Mouse (Mus musculus) cerebellum, adult 11 months (tissue): ENCODE data around the gene Gm42878.

Source experiments
- DNase-seq: peaks from one replicate; pipeline ENCODE4 v3.0.0; 2022

Gene Gm42878

DNA sequence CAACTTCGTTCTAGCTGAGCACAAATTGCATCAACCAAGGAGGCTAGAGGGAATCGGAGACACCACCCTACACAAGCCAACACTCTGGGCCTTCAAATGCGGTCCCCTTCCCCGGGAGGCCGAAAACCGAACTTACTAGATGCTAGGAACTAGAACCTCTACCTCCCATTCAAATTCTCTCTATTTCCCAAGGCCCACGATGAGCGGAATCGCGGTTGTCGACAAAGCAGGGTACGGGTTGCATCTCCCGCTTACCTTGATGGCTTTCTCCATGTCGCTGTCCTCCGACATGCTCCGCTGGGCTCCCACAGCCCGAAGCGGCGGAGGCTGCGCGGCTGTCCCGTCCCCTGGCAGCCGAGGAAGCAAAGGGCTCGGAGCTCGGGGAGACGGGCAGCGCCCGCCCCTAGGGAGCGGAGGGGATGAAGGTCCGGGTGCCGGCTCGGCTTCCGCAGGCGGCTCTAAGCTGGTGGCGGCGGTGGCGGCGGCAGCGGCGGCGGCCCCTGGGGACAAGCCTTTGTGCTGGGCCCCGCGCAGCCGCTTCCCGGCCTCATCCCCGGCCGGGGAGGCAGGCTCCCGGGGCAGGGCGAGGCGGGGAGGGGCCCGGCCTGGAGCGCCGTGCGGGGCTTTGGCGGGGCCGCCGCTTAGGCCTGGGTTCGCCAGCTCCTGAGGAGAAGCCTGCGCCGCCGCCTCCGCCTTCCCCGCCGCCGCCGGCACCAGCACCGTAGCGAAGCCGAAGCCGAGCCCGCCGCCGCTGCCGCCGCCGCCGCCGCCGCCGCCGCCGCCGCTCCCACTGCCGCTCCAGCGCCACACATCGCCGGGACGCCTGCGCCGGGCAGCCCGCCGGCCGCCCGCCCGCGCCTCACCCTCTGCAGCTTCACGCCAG is at the start of gene Gm42878, which contains the start of gene Adam1a:
TSS of gene Gm42878 (minus strand) at position 573 of the 883 bp plus-strand sequence.
TSS of gene Adam1a (minus strand) at position 573 of the 883 bp plus-strand sequence.
- DNase-seq = no peak

DNA sequence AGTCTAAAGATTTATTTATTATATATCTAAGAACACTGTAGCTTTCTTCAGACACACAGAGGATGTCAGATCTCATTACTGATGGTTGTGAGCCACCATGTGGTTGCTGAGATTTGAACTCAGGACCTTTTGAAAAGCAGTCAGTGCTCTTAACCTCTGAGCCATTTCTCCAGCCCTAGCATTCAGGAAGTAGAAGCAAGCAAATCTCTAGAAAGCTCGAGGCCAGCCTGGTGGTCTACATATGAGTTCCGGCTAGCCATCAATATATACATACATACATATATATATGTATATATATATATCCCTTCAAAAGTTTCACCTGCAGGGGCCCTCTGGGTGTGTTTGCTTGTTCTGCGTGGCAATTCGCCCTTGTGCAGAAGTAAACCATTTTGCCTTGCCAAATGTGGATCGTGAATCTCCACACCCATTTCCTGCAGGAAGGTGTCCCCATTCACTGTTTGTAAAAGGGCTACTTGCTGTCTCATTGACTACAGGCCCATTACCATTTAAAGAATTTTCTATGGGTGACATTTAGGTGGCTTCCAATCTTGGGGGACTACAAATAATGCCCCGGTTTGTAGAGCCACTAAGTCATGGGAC is 49.5 kb upstream of the Gm42878 start:
- no peak for DNase-seq

DNA sequence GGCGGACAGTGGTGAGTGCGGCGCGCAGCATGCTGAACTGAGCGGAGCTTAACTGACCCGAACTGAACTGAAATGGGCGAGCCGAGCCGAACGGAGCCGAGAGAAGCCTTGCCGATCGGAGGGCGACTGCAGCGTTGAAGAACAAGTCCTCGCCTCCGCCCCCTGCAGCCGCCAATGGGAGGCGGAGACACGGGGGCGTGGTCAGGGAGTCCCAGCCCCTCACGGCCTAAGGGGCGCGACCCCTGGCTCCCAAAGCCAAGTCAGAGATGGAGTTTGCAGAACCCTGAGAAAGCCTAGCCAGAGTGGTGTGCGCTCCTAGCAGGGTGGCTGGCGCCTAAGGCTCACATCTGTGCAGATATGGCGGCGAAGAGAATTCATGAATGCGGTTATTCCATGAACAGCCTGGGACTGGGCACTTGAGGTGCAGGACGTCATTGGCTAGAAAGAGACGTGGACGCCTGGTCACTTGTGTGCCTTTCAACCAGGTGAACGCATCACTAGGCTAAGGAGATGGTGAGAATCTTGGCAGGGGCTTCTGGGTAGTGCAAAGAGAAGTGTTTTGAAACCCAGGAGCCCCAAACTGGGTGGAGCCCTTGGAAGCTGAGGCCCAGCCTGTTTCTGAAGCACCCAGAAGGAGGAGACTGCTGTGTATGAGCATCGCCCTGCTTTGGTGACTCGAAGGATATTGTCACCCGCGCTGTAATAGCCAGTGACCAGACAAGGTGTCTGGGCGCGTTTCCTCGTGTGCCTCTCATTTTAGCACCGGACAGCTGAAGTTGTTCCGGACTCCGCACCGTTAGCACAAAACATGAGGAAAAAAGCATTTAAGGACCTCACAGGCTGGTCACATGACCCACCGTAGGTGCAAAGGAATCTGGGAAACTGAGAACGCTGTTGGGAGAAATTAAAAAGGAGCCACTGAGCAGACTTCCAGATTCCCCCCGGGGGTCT is 48.4 kb upstream of the Gm42878 start, which contains the start of gene Aldh2:
TSS of gene Aldh2 (minus strand) at position 374 of the 951 bp plus-strand sequence.
- DNase-seq = peak; percentile 60

DNA sequence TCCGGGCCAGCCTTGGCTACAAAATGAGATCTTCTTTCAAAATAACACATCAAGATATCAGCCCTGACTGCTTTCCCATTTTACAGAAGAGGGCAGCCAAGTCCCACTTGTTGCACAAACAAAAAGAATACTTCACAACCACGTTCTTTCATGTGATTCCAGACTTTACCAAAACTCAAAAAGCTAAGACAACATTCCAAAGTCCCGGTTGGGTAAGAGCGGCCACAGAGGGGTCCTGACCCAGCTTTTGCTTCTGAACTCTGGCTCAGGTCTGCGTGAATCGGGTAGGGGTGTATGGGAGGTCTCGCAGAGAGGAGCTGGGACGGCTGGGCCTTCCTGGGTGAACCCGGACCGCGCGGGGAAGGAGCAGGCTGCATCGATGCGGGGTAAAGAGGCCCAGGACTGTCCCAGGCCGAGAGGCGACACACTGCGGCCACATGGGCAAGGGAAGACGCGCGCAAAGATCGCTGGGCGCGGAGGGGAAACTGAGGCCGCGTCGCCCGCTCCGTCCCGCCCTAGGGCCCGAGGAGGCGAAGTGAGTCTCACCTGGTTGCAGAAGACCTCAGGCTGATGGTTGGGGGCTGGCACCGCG is 47.6 kb upstream of the Gm42878 start:
- no peak for DNase-seq

DNA sequence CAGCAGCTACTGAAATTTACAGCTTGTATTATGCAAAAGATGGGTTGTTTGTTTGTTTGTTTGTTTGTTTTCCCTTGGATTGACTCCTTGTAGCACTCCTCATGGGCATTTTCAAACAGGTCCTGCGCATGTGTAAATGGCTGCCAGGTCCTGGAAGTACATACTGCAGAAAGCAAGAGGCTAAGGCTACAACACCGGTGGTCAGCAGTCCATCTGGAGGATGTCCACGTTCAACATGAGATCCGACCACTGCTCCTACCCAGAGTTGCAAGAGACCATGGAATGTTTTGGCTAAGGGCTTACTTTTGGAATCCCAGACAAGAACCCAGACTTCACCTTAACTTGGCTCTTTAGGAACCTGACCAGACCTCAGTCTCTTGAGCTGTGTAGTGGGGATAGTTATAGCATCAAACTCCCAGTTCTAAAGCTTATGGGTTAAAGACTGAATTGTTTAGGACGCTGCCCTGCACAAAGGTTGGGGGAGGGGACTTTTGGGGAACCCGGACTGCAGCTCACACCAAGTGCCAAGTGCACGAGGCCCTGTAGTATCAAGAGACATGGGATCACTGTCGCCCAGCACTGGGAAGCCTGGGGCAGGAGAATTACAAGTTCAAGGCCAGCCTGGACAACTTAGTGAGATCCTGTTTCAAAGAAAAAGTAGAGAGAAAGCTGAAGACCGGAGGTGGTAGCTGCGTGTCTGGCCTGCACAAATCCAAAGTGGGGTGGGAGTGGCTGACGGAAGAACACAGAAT is 47.0 kb upstream of the Gm42878 start:
- no peak for DNase-seq

DNA sequence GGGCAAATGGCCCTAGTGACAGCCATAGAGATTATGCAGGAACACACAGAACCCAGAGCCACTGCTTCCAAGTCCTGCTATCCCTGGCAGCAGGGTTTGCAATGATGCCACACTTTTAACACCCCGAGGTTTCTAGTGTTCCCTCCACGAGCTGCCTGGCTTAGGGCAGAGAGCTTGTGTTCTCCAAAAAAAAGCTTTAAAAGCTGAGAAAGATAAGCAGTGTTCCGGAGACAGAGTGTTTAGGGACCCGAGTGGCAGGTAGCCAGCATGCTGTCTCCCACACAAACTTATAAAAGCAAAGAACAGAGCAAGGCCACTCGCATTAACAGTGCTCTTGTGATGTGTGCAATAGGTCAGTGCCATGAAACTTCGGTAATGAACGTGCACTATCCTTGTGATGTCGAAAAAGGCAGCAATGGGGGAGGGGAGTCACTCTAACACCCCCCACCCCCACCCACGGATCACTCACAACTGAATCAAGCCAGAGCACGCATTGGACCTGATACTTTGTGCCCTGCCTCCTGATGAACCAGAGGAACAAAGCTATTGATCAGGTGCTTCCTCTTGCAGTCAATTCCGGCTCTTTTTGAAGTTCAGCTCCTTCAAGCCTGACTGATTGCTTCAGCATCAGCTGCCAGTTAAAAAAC is 46.3 kb upstream of the Gm42878 start:
- DNase-seq = no peak

DNA sequence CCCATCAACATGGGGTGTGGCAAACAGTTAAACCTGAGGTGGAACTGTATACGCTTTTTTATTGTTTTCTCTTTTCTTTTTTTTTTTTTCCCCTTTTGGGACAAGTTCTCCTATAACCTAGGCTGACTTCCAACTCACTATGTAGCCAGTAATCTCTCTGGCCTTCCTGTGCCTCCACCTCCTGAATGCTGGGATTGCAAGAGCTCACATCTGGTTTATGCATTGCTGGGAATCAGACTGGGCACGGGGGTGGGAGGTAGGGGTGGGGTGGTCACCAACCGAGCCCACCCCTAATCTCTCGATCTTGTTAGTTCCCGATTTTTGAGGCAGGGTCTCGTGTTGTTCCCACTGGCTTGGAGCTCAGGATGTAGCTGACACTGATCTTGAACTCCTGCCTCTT is 44.6 kb upstream of the Gm42878 start:
- DNase-seq = no peak

DNA sequence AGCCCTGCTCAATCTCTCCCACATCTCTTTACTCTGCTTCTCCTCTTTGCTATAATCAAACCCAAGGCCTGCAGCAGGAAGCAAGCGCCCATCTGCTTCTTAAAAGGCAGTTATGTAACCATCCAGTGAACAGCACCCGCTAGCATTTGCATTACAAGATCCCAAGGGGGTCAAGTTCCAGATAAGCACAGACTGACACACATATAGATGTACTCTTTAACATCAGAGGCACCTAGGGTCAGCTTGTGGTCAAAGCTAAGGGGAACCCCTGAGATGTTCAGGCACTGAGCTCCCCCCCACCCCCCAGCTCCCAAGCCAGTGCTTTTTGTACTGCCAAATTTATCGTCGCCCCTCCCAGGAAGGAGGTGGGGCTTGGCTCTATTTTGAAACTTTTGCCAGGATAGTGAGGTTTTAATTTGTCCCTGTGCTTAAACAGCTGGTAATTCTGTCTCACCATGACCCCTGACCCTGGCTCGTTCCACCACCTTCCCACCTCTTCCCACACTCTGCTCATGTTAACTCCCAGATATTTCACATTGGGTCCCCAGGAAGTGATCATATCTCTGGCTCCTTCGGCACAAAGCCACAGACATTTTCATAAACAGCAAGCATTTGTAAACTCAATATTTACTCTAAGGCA is 41.2 kb upstream of the Gm42878 start:
- no peak for DNase-seq

DNA sequence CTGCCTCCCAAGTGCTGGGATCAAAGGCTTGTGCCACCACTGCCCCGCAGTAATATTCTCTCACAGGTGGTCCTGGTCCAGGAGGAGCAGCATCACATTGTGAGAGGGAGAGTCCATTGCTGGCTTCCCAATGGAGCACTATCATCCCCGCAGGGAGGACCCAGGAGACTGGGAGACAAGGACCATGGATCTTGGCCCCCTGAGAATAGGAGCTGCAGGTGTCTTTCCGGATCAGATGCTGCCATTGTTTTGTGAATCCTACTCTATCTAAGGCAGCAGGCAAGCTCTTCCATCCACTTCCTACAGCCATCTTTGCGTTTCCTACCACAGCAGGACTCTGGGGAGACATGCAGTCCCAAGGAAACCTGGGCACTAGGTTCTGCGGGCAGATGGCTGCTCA is 40.4 kb upstream of the Gm42878 start:
- DNase-seq = no peak

DNA sequence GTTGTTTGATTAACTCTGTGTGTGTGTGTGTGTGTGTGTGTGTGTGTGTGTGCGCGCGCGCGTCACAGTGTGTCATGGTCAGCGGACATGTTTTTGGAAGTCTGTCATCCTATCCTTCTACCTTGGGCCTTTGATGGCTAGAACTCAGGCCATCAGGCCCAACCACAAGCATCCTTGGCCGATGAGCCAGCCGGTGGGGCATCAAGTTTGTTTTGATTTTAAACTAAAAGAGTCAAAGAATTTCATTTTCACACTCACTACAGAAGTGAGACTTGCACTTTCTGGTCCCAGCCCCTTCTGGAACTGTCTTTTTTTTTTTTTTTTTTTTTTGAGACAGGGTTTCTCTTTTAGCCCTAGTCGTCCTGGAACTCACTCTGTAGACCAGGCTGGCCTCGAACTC is 39.7 kb upstream of the Gm42878 start:
- no peak for DNase-seq

DNA sequence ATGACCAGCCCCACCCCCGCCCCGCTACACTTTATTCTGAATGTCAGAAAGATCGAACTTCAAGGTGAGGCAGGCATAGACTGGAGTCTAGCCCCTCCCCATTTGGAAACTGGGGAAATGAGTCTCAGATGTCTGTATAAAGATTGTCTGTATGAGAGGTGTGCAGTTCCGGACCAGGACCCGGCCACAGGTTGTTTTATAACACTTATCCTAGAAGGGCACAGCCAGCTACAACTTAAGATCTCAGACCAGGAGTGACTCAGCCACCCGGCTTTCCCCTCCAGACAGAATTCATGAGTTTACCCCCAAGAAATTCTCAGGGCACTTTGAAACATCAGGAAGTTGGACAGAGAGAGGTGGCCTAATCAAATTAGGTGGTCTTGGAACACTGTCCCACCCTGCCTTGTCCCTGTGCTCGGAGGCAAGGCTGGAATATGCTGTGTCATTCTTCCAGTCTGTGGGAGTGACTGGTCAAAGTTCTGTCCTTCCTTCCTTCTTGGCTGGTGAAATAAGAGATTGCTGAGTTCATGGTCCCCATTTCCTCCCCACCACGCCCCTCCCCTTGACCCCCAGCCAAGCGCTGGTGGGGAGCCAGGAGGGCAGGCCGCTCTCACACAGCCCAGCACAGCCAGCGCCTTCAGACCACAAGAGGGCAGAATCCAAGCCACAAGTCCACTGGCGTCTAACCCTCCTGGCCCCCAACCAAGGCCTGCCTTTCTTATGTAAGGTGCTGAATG is 38.7 kb upstream of the Gm42878 start:
- peak; percentile 67 for DNase-seq

DNA sequence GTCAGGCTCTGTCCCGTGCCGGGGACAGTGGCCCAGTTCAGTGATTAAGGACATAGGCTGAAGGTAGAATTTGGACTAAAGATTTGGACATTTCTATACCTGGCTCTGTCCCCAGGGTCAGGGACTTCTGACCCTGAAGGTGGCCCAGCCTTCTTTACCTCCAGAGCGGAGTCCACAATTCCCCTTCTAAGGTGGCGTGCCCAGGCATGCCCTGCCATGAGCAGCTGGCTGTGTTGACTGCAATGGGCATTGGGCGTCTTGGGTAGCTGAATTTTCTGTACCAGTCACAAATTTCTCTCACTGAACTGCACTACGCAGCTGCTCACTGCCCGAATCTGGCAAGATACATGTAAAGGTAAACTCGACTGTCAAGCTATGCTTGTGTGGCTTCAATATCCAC is 36.7 kb upstream of the Gm42878 start:
- DNase-seq = no peak

DNA sequence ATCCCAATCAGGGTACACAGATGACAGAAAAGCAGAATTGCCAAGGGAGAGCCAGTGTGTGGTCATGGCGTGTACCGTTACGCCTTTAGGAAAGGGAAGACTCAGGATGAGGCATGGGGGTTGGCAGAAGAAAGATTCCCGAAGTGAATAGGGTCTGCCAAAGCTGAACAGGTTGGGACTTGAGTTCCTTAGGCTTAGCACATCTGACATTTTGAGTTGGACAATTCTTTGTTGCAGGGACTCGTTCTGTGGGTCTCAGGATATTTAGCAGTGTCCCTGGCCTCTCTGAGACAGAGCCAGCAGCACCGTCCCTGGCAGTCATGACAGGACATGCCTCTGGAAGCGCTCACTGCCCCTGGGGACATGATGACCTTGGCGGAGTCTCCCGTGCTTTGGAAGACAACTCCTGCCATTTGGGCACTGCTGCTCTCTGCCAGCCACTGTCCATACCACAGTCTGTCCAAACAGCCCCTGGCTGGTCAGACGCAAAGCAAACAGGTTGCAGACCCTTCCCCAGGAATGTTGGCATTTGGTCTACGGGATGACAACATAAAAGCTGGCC is 31.7 kb upstream of the Gm42878 start:
- DNase-seq = no peak

DNA sequence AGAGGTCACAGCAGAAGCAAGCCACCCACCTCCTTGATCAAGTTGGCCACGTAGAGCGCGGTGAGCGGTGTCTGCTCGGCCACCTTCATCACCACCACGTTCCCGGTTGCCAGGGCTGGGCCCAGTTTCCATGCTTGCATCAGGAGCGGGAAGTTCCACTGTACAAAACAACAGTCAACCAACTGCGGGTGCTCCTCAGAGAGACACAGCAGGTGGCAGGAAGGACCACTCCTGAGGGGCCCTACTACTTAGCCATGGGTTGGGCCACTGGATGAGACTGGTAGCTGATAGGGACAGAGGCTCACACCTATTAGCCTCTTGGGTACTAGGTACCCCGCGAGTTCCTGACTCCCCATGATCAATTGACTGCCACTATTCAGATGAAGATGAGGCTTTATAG is 30.6 kb upstream of the Gm42878 start:
- DNase-seq = no peak

DNA sequence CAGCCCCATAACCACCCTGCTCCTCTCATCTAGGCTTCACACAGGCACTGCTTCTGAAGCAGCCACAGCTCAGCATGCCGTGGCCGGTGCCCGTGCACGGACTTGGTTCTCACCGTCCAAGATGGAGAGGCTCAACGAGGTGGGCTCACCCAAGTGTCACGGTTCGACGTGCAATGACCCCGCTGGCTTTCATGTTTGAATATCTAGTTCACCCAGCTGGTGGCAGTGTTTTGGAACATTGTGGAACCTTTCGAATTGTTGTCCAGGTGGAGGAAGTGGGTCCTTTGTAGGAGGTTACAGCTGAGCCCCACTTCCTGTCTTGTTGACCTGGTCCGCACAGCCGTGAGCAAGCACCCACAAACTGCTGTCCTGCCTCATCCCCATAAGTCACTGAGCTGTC is 28.9 kb upstream of the Gm42878 start:
- DNase-seq = no peak

DNA sequence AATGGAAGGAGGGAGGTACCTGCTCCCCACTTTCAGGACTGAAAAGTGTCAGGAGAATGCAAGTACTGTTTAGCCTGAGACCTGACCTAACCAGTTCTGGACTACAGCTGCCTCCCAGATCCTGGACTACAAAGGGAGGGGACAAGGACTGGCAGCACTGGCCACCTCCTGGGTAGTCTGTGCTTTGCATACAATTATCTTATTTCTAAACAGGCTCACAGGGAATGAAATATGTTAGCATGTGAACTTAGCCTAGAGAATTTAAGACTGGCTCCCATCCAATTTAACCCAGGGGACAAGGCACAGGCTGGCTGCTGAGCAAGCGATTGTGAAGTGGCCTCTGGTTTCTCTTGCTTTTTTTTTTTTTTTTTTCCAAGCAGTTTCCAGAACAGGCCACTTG is 25.5 kb upstream of the Gm42878 start:
- DNase-seq = no peak

DNA sequence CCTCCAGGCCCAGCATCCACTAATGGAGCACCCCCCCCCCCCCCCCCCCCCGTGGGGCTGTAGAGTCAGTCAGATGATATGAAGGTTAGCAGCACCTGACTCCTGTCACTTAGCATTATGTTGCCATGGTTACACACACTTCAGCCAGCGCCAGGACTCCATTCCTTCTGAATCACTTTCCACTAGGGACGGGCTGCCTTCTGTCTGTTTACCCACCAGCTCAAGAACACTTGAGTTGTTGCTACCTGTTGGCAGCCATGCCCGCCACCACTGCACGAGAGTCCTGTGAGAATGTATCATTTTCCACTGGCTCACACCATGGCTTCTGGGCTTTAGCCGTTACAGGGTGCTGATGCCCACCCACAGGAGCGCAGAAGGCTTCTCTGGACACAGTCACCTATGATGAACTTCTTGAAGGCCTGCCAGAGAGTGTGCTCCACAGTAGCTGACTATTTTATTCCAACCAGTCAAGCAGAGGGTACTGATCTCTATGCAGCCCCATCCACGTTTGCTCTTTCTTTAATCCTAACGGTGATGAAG is 24.7 kb upstream of the Gm42878 start:
- no peak for DNase-seq

DNA sequence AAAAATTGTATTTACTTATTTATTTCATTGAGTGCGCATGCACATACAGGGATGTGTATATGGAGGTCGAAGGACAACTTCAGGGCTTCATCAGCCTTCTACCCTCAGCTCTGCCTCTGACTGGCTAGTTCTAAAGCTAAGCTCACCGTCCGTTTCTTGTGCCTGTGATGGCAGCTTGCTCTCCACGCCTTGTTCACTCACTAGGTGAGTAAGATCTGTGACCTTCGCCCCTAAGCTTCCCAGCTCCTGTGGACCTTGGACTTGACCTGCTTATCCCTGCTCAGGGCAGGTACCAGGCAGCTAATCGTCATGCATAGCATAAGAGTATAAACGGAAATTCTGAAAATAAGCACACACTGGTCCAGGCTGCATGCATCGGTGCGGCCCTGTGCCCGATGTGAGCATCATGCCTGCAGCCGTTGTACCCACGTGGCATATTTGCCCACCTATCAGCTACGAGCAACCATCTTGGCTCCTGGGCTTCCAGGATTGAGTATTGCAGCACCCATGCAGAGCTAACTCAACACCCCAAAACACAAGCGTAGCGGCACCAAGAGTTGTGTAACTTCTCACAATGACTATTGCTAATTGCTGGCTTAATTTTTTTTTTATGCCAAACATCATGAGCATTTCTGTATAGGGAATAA is 20.9 kb upstream of the Gm42878 start:
- no peak for DNase-seq

DNA sequence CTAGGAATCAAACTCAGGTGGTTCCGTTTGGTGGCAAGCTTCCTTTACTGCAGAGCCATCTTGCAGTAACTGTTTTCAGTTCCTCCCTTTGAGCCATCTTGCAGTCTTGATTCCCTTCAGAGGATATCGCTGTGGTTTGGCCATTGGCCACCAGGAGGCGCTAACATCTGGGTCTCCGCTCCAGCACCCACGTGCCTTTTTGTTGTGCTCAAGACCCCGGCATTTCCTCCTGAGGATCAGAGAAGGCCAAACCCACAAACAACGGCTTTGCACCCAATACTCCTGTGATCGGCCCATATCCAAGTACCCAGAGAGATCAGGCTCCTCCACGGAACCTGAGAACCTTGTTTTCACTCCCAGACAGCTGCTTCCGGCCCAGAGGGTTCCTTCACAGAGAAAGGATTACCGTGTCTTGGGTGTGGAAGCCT is 19.2 kb upstream of the Gm42878 start:
- peak; percentile 62 for DNase-seq
